Mouse (Mus musculus) neural tube, embryonic 14.5 days (tissue): Measurements from ENCODE around the gene Knl1. TPM values are rescaled to one million over a fixed set of nuclear protein-coding genes. Genes with fewer than 3 reads are reported as not detected.

Experiments used
- ATAC-seq: fragments of 200-750 bp; cut with Nextera tagmentation; 2 replicates; pipeline ENCODE4 v1.8.0; 2017; ENCODE audit warnings: low read depth, mild to moderate bottlenecking, moderate TSS enrichment, moderate library complexity
- H3K27ac ChIP-seq: fragments of 300-500 bp; sonication (generic); 2 replicates; pipeline ENCODE4 v1.5.1; 2014; ENCODE audit warnings: low read depth, mild to moderate bottlenecking, control low read depth, low read length, moderate library complexity, mixed read lengths
- H3K27me3 ChIP-seq: fragments of 300-500 bp; sonication (generic); 2 replicates; pipeline ENCODE4 v1.6.1; 2014; ENCODE audit warnings: low read length; ENCODE audit not compliant: control insufficient read depth, insufficient read depth
- H3K36me3 ChIP-seq: fragments of 300-500 bp; sonication (generic); 2 replicates; pipeline ENCODE4 v1.6.1; 2014; ENCODE audit warnings: low read length, mixed read lengths; ENCODE audit not compliant: control insufficient read depth, insufficient read depth
- H3K4me1 ChIP-seq: fragments of 300-500 bp; sonication (generic); 2 replicates; pipeline ENCODE4 v1.6.1; 2014; ENCODE audit warnings: low read length; ENCODE audit not compliant: control insufficient read depth, insufficient read depth
- H3K4me2 ChIP-seq: fragments of 300-500 bp; sonication (generic); 2 replicates; pipeline ENCODE4 v1.6.1; 2014; ENCODE audit warnings: mild to moderate bottlenecking, low read depth, low read length, control low read depth
- H3K4me3 ChIP-seq: fragments of 300-500 bp; sonication (generic); 2 replicates; pipeline ENCODE4 v1.5.1; 2014; ENCODE audit warnings: low read depth, low read length, control low read depth, mixed read lengths
- H3K9ac ChIP-seq: fragments of 300-500 bp; sonication (generic); replicated peaks from 2 replicates; pipeline ENCODE4 v1.6.1; 2014; ENCODE audit warnings: low read depth, mild to moderate bottlenecking, control low read depth, low read length, mixed read lengths
- H3K9me3 ChIP-seq: fragments of 300-500 bp; sonication (generic); 2 replicates; pipeline ENCODE4 v1.6.1; 2016; ENCODE audit warnings: low read length; ENCODE audit not compliant: control insufficient read depth
- WGBS: fragments of 180-500 bp; shearing (Covaris S2); extraction: QIAGEN DNeasy Blood & Tissue Kit; methylation state at CpG from one replicate; pipeline ENCODE4 v1.1.7; 2014; 5-methylcytosine and 5-hydroxymethylcytosine counted together
- polyA plus RNA-seq: library from polyadenylated mRNA; unstranded; fragments of >200 nt; fragmentation: Nextera tagmentation; extraction: Ambion mirVana; gene quantifications from 2 replicates; pipeline ENCODE4 v1.2.1, GENCODE M21; 2014

Gene Knl1
- polyA plus RNA-seq, 1 experiment from 2014 or later: 2.9 TPM

DNA sequence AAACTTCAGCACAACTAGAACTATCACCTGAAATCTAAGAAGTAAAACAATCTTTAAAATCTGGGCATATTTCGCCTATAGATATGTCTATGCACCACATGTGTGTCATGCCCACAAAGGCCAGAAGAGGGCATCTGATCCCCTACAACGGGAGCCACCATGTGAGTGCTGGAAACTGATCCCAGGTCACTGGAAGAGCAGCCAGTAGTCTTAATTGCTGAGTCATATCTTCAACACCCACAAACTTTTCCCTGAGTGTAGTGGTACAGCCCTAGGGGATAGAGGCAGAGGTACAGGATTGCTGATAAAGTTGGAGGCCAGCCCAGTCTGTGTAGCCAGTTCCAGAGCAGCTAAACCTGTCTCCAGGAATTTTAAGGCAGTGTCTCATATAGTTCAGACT lies 98.3 kb downstream of the Knl1 start:
- Histone ChIP-seq H3K4me1 (no peaks in the 10 kb centered on the region), H3K27me3 (no peaks in the 10 kb centered on the region), H3K27ac (no peak overlapping the region), H3K36me3 (peaks cover 53% of the 10 kb centered on the region), H3K4me2 (no peak overlapping the region), H3K9me3 (no peaks in the 10 kb centered on the region), H3K4me3 (no peak overlapping the region), H3K9ac (no peak overlapping the region)
- 88% methylated on average over 2 of the region's 2 CpGs for WGBS
- ATAC-seq: no peak

DNA sequence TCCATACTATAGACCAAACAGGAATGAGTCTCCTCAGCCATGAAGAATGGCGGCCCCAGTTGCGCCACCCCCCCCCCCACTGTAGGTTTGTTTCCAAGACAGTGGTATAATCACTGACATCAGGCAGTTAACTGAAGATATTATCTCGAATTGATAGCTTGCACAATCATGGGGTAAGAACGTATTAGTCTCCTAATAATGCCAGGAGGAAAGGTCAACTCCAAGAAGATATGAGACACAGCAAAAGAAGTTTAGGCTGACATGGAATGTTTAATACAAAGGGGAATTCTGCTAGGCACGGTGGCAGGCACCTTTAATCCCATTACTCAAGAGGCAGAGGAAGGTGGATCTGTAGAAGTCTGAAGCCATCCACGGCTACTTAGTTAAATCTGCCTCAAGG lies 99.5 kb downstream of the Knl1 start:
- ATAC-seq: no peak
- Histone ChIP-seq H3K27ac (no peak overlapping the region), H3K9ac (no peak overlapping the region), H3K4me1 (no peaks in the 10 kb centered on the region), H3K4me3 (no peak overlapping the region), H3K9me3 (no peaks in the 10 kb centered on the region), H3K36me3 (peaks cover 49% of the 10 kb centered on the region), H3K4me2 (no peak overlapping the region), H3K27me3 (no peaks in the 10 kb centered on the region)
- 93% methylated on average over 6 of the region's 6 CpGs for WGBS

DNA sequence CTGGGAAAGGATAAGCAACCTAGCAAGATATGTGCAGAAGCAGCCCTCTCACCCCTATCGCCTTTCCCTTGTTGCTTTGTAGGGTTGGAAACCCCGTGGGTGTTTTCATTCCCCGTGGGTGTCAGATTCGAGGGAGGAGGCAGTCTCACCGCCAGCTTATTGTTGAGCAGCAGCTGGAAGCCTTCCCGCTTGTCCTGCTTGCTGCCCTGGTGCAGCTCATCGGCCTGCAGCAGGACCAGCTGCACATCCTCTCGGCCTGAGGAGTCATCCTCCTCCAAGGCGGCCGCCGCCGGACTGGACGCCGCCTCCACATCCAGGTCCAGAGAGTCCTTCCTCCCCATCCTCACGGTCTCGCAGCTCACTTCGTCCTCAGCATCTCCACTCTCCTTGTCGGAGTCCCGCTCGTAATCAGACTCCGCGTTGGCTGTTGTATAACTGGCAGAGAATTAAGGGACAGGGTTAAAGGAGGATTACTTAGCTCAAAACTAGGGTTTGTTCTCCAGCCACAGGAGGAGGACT lies 100.3 kb downstream of the Knl1 start:
- H3K27ac ChIP-seq: no peak overlapping the region
- WGBS: 87% methylated on average over 22 of the region's 22 CpGs

GRCm38 (mm10) chr2:119147775-119148174 lies 100.9 kb downstream of the Knl1 start:
- Histone ChIP-seq H3K4me1 (no peaks in the 10 kb centered on the region), H3K27me3 (no peaks in the 10 kb centered on the region), H3K36me3 (peaks cover 51% of the 10 kb centered on the region), H3K9ac (no peak overlapping the region), H3K4me2 (no peak overlapping the region), H3K4me3 (no peak overlapping the region), H3K27ac (no peak overlapping the region), H3K9me3 (no peaks in the 10 kb centered on the region)
- ATAC-seq: no peak
- 92% methylated on average over 8 of the region's 8 CpGs for WGBS

More for the DNA sequence above, 100.3 kb downstream of the Knl1 start:
- no peak for ATAC-seq
- no peak overlapping the region for H3K9ac ChIP-seq
- no peak overlapping the region for H3K4me3 ChIP-seq
- no peaks in the 10 kb centered on the region for H3K9me3 ChIP-seq
- no peaks in the 10 kb centered on the region for H3K4me1 ChIP-seq
- H3K36me3 ChIP-seq: peaks cover 53% of the 10 kb centered on the region
- H3K4me2 ChIP-seq: no peak overlapping the region
- no peaks in the 10 kb centered on the region for H3K27me3 ChIP-seq

DNA sequence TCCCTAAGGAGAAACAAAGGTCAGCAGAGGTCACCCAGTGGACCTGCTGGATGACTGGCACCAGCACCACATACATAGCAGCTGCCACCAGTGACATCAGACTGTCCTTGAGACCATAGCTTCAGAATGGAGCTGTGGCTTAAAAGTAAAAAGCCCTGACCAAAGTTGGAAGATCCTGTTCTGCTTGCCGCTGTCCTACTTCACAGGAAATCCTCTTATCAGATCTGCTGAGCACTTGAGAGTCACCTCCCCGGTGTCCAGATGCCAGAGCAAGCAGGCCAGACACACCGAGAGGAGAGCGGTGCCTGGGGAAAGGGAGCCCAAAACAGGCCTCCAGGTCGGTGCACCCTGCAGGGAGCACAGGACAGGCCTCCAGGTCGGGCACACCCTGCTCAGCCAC lies 105.3 kb downstream of the Knl1 start:
- WGBS: 92% methylated on average over 6 of the region's 6 CpGs
- H3K36me3 ChIP-seq: peaks cover 26% of the 10 kb centered on the region
- H3K4me1 ChIP-seq: peaks cover 11% of the 10 kb centered on the region

GRCm38 (mm10) chr2:119154683-119155082 lies 107.8 kb downstream of the Knl1 start:
- no peaks in the 10 kb centered on the region for H3K27me3 ChIP-seq
- no peak overlapping the region for H3K9ac ChIP-seq
- H3K4me2 ChIP-seq: no peak overlapping the region
- H3K9me3 ChIP-seq: no peaks in the 10 kb centered on the region
- no peak overlapping the region for H3K4me3 ChIP-seq
- peaks cover 11% of the 10 kb centered on the region for H3K4me1 ChIP-seq
- no peak overlapping the region for H3K27ac ChIP-seq
- no peak for ATAC-seq
- peaks cover 13% of the 10 kb centered on the region for H3K36me3 ChIP-seq
- WGBS: 86% methylated on average over 2 of the region's 2 CpGs

More for the DNA sequence above, 105.3 kb downstream of the Knl1 start:
- no peaks in the 10 kb centered on the region for H3K27me3 ChIP-seq
- ATAC-seq: no peak
- H3K9ac ChIP-seq: no peak overlapping the region
- H3K4me3 ChIP-seq: no peak overlapping the region
- H3K27ac ChIP-seq: no peak overlapping the region
- no peaks in the 10 kb centered on the region for H3K9me3 ChIP-seq
- no peak overlapping the region for H3K4me2 ChIP-seq

Other genes starting within 250 kb of the Knl1 start
- gene Knstrn, start 233.1 kb upstream of the Knl1 start, polyA plus RNA-seq: 7.2 and 11.5 TPM in 2 replicates
- 37.7 and 41.2 TPM in 2 replicates for gene Ivd, start 185.2 kb upstream of the Knl1 start, polyA plus RNA-seq
- gene Bahd1, start 146.7 kb upstream of the Knl1 start, polyA plus RNA-seq: 1.8 and 2.2 TPM in 2 replicates
- gene Chst14, start 120.6 kb upstream of the Knl1 start, polyA plus RNA-seq: 3.5 and 8.5 TPM in 2 replicates
- 36.3 and 38.5 TPM in 2 replicates for gene Ccdc32, start 17.7 kb upstream of the Knl1 start, polyA plus RNA-seq
- 4.1 and 4.4 TPM in 2 replicates for gene Rpusd2, start 12.3 kb upstream of the Knl1 start, polyA plus RNA-seq
- 3.7 and 7.5 TPM in 2 replicates for gene Rad51, start 65.7 kb downstream of the Knl1 start, polyA plus RNA-seq
- gene Rmdn3, start 109.9 kb downstream of the Knl1 start, polyA plus RNA-seq: 44.6 and 46.4 TPM in 2 replicates
- gene Gchfr, start 120.7 kb downstream of the Knl1 start, polyA plus RNA-seq: 1.6 and 1.8 TPM in 2 replicates
- 0.36 and 0.78 TPM in 2 replicates for gene Gm14137, start 127.4 kb downstream of the Knl1 start, polyA plus RNA-seq
- 57.9 and 62.4 TPM in 2 replicates for gene Zfyve19, start 161.5 kb downstream of the Knl1 start, polyA plus RNA-seq
- 22.5 and 24.0 TPM in 2 replicates for gene Dnajc17, start 161.7 kb downstream of the Knl1 start, polyA plus RNA-seq
- gene Ppp1r14d, start 182.8 kb downstream of the Knl1 start, polyA plus RNA-seq: not detected in 2 replicates
- 0.61 and 0.68 TPM in 2 replicates for gene Spint1, start 190.2 kb downstream of the Knl1 start, polyA plus RNA-seq
- 24.6 and 31.9 TPM in 2 replicates for gene Rhov, start 224.2 kb downstream of the Knl1 start, polyA plus RNA-seq
- gene Vps18, start 241.6 kb downstream of the Knl1 start, polyA plus RNA-seq: 14.8 and 19.7 TPM in 2 replicates